Mouse (Mus musculus) intestine, embryonic 14.5 days (tissue): ENCODE data around the gene Mast1. TPM values are rescaled to one million over a fixed set of nuclear protein-coding genes. Genes with fewer than 3 reads are reported as not detected.
A peak's percentile ranks its signal among the peaks of the same experiment; 100 is the strongest.

Experiments used
- ATAC-seq: fragments of 200-750 bp; cut with Nextera tagmentation; replicated peaks from 2 replicates; pipeline ENCODE4 v1.8.0; 2017; ENCODE audit warnings: low read depth, moderate number of reproducible peaks, moderate TSS enrichment, moderate library complexity; ENCODE audit not compliant: low FRiP score, low TSS enrichment
- DNase-seq: peaks from one replicate; pipeline ENCODE4 v3.0.0-alpha.2; 2018; ENCODE audit warnings: low spot score
- H3K27ac ChIP-seq: fragments of 300-500 bp; sonication (generic); 2 replicates; pipeline ENCODE4 v1.5.1; 2014; ENCODE audit warnings: low read depth, mild to moderate bottlenecking, control low read depth
- H3K27me3 ChIP-seq: fragments of 300-500 bp; sonication (generic); replicated peaks from 2 replicates; pipeline ENCODE4 v1.6.1; 2014; ENCODE audit warnings: low read length, control low read depth; ENCODE audit not compliant: control insufficient read depth, insufficient read depth
- H3K36me3 ChIP-seq: fragments of 300-500 bp; sonication (generic); 2 replicates; pipeline ENCODE4 v1.6.1; 2014; ENCODE audit warnings: low read length, control low read depth; ENCODE audit not compliant: control insufficient read depth, insufficient read depth
- H3K4me1 ChIP-seq: fragments of 300-500 bp; sonication (generic); replicated peaks from 2 replicates; pipeline ENCODE4 v1.6.1; 2014; ENCODE audit warnings: low read length, control low read depth, mixed read lengths; ENCODE audit not compliant: control insufficient read depth, insufficient read depth
- H3K4me2 ChIP-seq: fragments of 300-500 bp; sonication (generic); 2 replicates; pipeline ENCODE4 v1.6.1; 2014; ENCODE audit warnings: low read length
- H3K4me3 ChIP-seq: fragments of 300-500 bp; sonication (generic); 2 replicates; pipeline ENCODE4 v1.5.1; 2014; ENCODE audit warnings: low read depth, low read length, control low read depth, mixed read lengths
- H3K9ac ChIP-seq: fragments of 300-500 bp; sonication (generic); 2 replicates; pipeline ENCODE4 v1.6.1; 2014; ENCODE audit warnings: mild to moderate bottlenecking, low read length
- H3K9me3 ChIP-seq: fragments of 300-500 bp; sonication (generic); 2 replicates; pipeline ENCODE4 v1.6.1; 2016; ENCODE audit warnings: low read length, control low read depth; ENCODE audit not compliant: control insufficient read depth
- WGBS: fragments of 180-500 bp; shearing (Covaris S2); extraction: QIAGEN DNeasy Blood & Tissue Kit; methylation state at CpG from one replicate; pipeline ENCODE4 v1.1.7; 2014; 5-methylcytosine and 5-hydroxymethylcytosine counted together
- polyA plus RNA-seq: library from polyadenylated mRNA; unstranded; fragments of >200 nt; fragmentation: Nextera tagmentation; extraction: Ambion mirVana; gene quantifications from 2 replicates; pipeline ENCODE4 v1.2.1, GENCODE M21; 2014

Gene Mast1
- polyA plus RNA-seq, 1 experiment from 2014 or later: 2.6 TPM

DNA sequence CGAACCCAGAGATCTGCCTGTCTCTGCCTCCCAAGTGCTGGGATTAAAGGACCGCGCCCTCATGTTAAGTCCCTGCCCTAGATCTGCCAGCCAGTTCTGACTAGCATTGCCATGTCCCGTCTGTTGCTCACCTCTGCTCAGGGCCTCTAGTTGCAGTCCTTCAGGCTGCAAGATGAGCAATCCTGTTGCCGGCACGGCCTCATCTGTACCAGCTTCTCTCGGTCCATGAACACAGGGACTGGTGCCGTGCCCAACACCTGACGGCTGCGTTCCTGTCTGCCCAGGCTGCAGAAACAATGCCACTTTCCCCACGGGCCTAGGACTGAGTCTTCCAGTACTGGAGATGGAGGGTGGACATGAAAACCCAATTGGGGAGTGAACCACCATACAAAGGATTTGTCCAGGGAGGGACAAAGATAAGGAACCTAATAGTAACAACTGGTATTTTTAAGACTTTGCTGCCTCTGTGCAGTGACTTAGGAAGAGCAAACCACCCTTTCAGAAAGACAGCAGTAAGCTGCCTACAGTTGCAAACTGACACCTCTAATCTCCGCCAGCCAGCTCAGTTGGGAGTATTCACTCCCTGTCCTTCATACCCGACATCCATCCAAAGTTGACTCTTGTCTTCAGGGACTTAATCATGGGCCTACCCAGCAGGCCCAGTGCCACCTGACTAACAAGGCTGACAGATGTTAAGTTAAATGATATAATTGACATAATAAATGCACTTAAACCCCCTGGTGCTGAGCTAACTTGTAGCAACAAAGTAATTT lies 30.6 kb upstream of the Mast1 start:
- H3K4me2 ChIP-seq: no peak overlapping the region

GRCm38 (mm10) chr8:84966603-84967002 lies 29.4 kb upstream of the Mast1 start:
- H3K4me1 ChIP-seq: peaks cover 22% of the 10 kb centered on the region
- no peak overlapping the region; the same call in 1 of the 2 replicates for H3K27ac ChIP-seq
- H3K9me3 ChIP-seq: no peaks in the 10 kb centered on the region
- H3K27me3 ChIP-seq: no peaks in the 10 kb centered on the region
- DNase-seq (no peak), ATAC-seq (no peak)
- H3K4me2 ChIP-seq: peak overlapping the region; percentile 87; the same call in 1 of the 2 replicates
- no peak overlapping the region for H3K4me3 ChIP-seq
- peaks cover 15% of the 10 kb centered on the region for H3K36me3 ChIP-seq
- no peak overlapping the region for H3K9ac ChIP-seq
- 40% methylated on average over 3 of the region's 3 CpGs for WGBS

More for the DNA sequence above, 30.6 kb upstream of the Mast1 start:
- H3K27ac ChIP-seq: no peak overlapping the region
- H3K9me3 ChIP-seq: no peaks in the 10 kb centered on the region
- no peak for ATAC-seq
- H3K36me3 ChIP-seq: peaks cover 22% of the 10 kb centered on the region
- WGBS: 92% methylated on average over 13 of the region's 13 CpGs
- H3K4me1 ChIP-seq: peaks cover 22% of the 10 kb centered on the region
- no peaks in the 10 kb centered on the region for H3K27me3 ChIP-seq
- no peak for DNase-seq
- no peak overlapping the region for H3K4me3 ChIP-seq
- no peak overlapping the region for H3K9ac ChIP-seq

- Histone ChIP-seq H3K9me3 (no peaks in the 10 kb centered on the region), H3K9ac (peak overlapping the region; percentile 61), H3K36me3 (peaks cover 12% of the 10 kb centered on the region), H3K27me3 (no peaks in the 10 kb centered on the region), H3K27ac (peak overlapping the region; percentile 9; the same call in 1 of the 2 replicates), H3K4me2 (peak overlapping the region; percentile 87), H3K4me1 (peaks cover 19% of the 10 kb centered on the region), H3K4me3 (peak overlapping the region; percentile 70)
- ATAC-seq: peak; percentile 84
- under 1% methylated on average over 41 of the region's 41 CpGs for WGBS
- peak; percentile 91 for DNase-seq
These were observed 28.7 kb upstream of the Mast1 start for GRCm38 (mm10) chr8:84965731-84966291.

DNA sequence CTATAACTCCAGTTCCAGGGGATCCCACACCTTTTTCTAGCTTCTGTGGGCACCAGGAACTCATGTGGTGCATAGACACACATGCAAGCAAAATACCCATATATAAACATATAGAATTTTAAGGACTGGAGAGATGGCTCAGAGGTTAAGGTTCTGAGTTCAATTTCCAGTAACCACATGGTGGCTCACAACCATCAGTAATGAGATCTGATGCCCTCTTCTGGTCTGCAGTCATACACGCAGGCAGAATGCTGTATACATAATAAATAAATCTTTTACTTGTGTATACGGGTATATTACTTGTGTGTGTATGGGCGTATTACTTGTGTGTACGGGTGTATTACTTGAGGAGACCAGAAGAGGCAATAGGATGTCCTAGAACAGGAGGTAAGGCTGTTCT lies 26.8 kb upstream of the Mast1 start:
- no peaks in the 10 kb centered on the region for H3K9me3 ChIP-seq

GRCm38 (mm10) chr8:84959811-84960210 lies 22.7 kb upstream of the Mast1 start:
- Histone ChIP-seq H3K36me3 (peaks cover 36% of the 10 kb centered on the region), H3K4me2 (no peak overlapping the region), H3K27ac (no peak overlapping the region), H3K4me3 (no peak overlapping the region), H3K27me3 (no peaks in the 10 kb centered on the region), H3K9ac (no peak overlapping the region), H3K9me3 (no peaks in the 10 kb centered on the region), H3K4me1 (peaks cover under 1% of the 10 kb centered on the region; the same call in 1 of the 2 replicates)
- no peak for ATAC-seq
- DNase-seq: no peak
- 92% methylated on average over 7 of the region's 7 CpGs for WGBS

More for the DNA sequence above, 26.8 kb upstream of the Mast1 start:
- H3K27me3 ChIP-seq: no peaks in the 10 kb centered on the region
- whole genome bisulfite sequencing: 80% methylated on average over 4 of the region's 4 CpGs
- DNase-seq (no peak), ATAC-seq (no peak)
- H3K4me1 ChIP-seq: peaks cover 14% of the 10 kb centered on the region
- H3K4me3 ChIP-seq: no peak overlapping the region
- H3K36me3 ChIP-seq: 0 out of 2 replicates have a peak, but pooled peaks cover 18% of the 10 kb centered on the region
- H3K27ac ChIP-seq: no peak overlapping the region
- no peak overlapping the region for H3K9ac ChIP-seq
- no peak overlapping the region for H3K4me2 ChIP-seq

DNA sequence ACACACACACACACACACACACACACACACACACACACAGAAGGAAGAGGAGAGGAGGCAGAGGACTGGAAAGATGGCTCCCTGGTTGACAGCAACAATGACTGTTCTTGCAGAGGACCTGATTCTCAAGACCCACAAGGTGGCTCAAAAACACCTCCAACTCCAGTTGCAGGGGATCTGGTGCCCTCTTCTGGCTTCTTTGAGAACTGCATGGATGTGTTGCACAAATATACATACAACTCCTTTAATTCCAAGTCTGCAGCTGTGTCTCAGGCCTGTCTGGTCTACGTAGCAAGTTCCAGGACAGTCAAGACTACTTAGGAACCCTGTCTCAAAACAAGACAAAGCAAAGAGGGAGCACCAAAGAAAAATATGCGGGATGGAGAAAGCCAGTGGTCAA lies 19.6 kb upstream of the Mast1 start:
- no peaks in the 10 kb centered on the region for H3K9me3 ChIP-seq
- no peak overlapping the region for H3K9ac ChIP-seq
- H3K4me2 ChIP-seq: no peak overlapping the region
- ATAC-seq (no peak), DNase-seq (peak; percentile 88)
- WGBS: 55% methylated on average over 2 of the region's 2 CpGs
- H3K27ac ChIP-seq: no peak overlapping the region
- H3K4me3 ChIP-seq: no peak overlapping the region
- peaks cover 12% of the 10 kb centered on the region; the same call in 1 of the 2 replicates for H3K27me3 ChIP-seq
- no peaks in the 10 kb centered on the region for H3K4me1 ChIP-seq
- H3K36me3 ChIP-seq: peaks cover 31% of the 10 kb centered on the region

GRCm38 (mm10) chr8:84952612-84953255 lies 15.6 kb upstream of the Mast1 start:
- no peak for ATAC-seq

GRCm38 (mm10) chr8:84949753-84950152 lies 12.6 kb upstream of the Mast1 start:
- Histone ChIP-seq H3K36me3 (no peaks in the 10 kb centered on the region), H3K4me1 (0 out of 2 replicates have a peak, but pooled peaks cover 4% of the 10 kb centered on the region), H3K9me3 (0 out of 2 replicates have a peak, but pooled peaks cover 2% of the 10 kb centered on the region), H3K4me3 (no peak overlapping the region), H3K9ac (no peak overlapping the region), H3K4me2 (no peak overlapping the region), H3K27ac (no peak overlapping the region), H3K27me3 (peaks cover 64% of the 10 kb centered on the region)
- 22% methylated on average over 12 of the region's 12 CpGs for WGBS
- no peak for ATAC-seq
- DNase-seq: no peak

More at GRCm38 (mm10) chr8:84952612-84953255, 15.6 kb upstream of the Mast1 start:
- Histone ChIP-seq H3K27me3 (peaks cover 35% of the 10 kb centered on the region), H3K9me3 (no peaks in the 10 kb centered on the region), H3K9ac (no peak overlapping the region), H3K36me3 (peaks cover 9% of the 10 kb centered on the region; the same call in 1 of the 2 replicates), H3K4me2 (no peak overlapping the region), H3K4me1 (no peaks in the 10 kb centered on the region), H3K27ac (no peak overlapping the region), H3K4me3 (no peak overlapping the region)
- no peak for DNase-seq
- WGBS: 9% methylated on average over 18 of the region's 18 CpGs
